Mouse (Mus musculus): ENCODE data around the gene Scin. TPM values are rescaled to one million over a fixed set of nuclear protein-coding genes. Genes with fewer than 3 reads are reported as not detected.

Scin gene
- total RNA-seq, 2 experiments from 2014 or later: 1.8 to 3.2 TPM

DNA sequence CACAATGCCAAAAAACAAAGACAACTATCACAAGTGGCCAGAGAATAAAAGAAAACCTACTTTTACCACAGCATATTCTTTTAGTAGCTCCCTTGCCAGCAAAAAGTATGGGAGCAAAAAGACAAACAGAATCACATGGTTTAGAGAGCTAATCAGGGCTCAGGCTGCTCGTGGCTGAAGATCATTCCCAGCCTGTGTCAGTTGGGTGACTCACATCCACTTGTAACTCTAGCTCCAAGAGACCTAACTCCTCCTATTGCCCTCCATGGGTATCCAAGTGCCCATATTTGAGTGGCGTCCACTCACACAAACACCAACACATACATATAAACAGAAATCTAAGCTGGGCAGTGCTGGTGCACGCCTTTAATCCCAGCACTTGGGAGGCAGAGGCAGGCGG, 104.8 kb downstream of the Scin start:
- no peak for ATAC-seq (replicated peaks; ENCODE audit: poor library complexity)

- no peak for ATAC-seq (replicated peaks; ENCODE audit: poor library complexity)
These were observed 106.2 kb downstream of the Scin start for GRCm38 (mm10) chr12:40027846-40028245.

DNA sequence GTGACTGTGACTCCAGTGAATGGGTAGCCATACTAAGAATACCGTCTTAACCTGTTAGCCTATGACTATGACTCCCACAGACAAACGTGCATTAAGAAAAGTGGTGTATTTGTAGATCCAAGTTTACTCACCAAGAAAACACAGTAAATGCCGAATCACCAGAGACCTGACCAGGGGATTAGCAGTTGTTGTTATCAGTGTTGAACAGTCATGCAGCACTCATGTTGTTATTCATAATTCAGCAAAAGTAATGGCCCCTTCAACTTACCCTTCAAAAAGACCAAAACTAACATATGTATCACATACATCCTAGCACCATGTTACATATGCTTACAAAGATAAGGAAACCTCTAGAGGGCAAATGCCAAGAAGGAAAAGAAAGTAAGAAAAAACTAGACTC, 106.6 kb downstream of the Scin start:
- ATAC-seq (replicated peaks; ENCODE audit: poor library complexity): peak; percentile 68

GRCm38 (mm10) chr12:40023918-40024317, 110.1 kb downstream of the Scin start:
- ATAC-seq (replicated peaks; ENCODE audit: poor library complexity): no peak

GRCm38 (mm10) chr12:40023014-40023642, 110.9 kb downstream of the Scin start:
- peak; percentile 66 for ATAC-seq (replicated peaks; ENCODE audit: poor library complexity)

DNA sequence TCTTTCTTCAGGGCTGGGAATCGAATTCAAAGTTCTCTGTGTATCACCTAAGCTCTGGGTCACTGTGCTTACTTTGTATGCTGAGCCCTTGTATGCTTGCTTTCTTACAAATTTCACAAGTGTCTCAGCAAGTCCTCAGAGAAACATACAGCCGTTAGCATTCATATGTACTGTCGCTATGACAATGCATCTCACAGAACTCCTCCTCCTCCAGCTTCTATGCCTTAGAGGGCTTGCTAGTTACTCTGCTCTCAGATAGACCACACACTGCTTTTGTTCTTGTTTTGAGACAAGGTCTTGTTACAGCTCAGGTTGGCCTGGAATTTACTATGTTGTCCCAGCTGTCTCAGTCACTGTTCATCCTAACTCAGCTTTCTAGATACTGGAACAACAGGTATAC, 111.7 kb downstream of the Scin start:
- peak; percentile 23; the same call in 1 of the 2 replicates for ATAC-seq (replicated peaks; ENCODE audit: poor library complexity)

- ATAC-seq (replicated peaks; ENCODE audit: poor library complexity): peak; percentile 34; the same call in 1 of the 2 replicates
These were observed 116.0 kb downstream of the Scin start for GRCm38 (mm10) chr12:40017955-40018505.

GRCm38 (mm10) chr12:40016648-40017460, 117.2 kb downstream of the Scin start:
- peak; percentile 92 for ATAC-seq (replicated peaks; ENCODE audit: poor library complexity)

GRCm38 (mm10) chr12:40016068-40016467, 118.0 kb downstream of the Scin start:
- ATAC-seq (replicated peaks; ENCODE audit: poor library complexity): no peak

DNA sequence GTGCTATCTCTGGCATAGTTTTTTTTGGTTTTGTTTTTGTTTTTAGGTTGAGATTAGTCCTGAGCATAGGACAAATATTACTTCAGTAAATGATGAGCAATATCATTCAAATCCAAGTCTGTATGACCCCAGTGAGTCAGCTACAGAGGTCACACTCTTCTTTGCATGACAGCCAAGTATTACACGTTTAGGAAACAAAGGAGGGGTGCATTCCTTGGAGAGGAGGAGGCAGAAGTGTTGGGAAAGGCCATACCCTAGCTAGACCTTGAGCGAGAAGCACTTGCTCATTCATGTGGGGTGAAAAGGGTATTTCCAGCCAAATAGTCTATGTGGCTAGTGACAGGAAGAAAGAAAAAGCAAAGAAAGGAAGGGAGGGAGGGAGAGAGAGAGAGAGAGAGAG, 124.2 kb downstream of the Scin start:
- ATAC-seq (replicated peaks; ENCODE audit: poor library complexity): no peak

Other genes starting within 250 kb of the Scin start
- gene Arl4a, start 96.2 kb downstream of the Scin start, total RNA-seq (2015): 23.4 and 34.0 TPM in 2 replicates
- gene Arl4a, start 96.2 kb downstream of the Scin start, total RNA-seq (2017): 11.2 and 18.7 TPM in 2 replicates
- not detected in 2 replicates for gene Lsmem1, start 65.3 kb upstream of the Scin start, total RNA-seq (2015)
- gene Lsmem1, start 65.3 kb upstream of the Scin start, total RNA-seq (2017): 0.24 and 0.54 TPM in 2 replicates
- 145 and 175 TPM in 2 replicates for gene Ifrd1, start 114.3 kb upstream of the Scin start, total RNA-seq (2015)
- gene Ifrd1, start 114.3 kb upstream of the Scin start, total RNA-seq (2017): 111 and 112 TPM in 2 replicates

Data from megakaryocyte progenitor cell, adult 5-6 weeks (primary cell).